In genomic region chr5:134918071-134918832, GRCm38 (mm10) we compare ENCODE assay signal across 8 mouse cellular contexts. TPM values are rescaled to one million over a fixed set of nuclear protein-coding genes. Genes with fewer than 3 reads are reported as not detected.
A peak's percentile ranks its signal among the peaks of the same experiment; 100 is the strongest.
DNase-seq lines count a peak whose midpoint lies in the region; ATAC-seq lines count a peak whose summit lies in the region.
"Had no signal": no experiment of that assay in that cellular context is flagged by ENCODE, and none has a peak within 500 bp of the region (broad histone marks: within the 10 kb centered on the region; RNA-seq: fewer than 3 reads in every experiment).

No protein-coding gene starts in this region.

- no peak overlapping the region for H3K27ac ChIP-seq in neural tube, embryonic 15.5 days (replicated peaks)
- H3K27ac ChIP-seq in intestine, embryonic 16.5 days (ENCODE audit: low read length): no peak overlapping the region
- peak overlapping the region; percentile 100 for H3K27ac ChIP-seq in liver, embryonic 16.5 days (ENCODE audit: low read length)
- H3K27ac ChIP-seq: heart, embryonic 13.5 days had no signal

- 54% methylated on average over 16 of the region's 16 CpGs for WGBS in neural tube, embryonic 15.5 days
- WGBS in intestine, embryonic 16.5 days: 49% methylated on average over 16 of the region's 16 CpGs
- 37% methylated on average over 16 of the region's 16 CpGs for WGBS in liver, embryonic 16.5 days (ENCODE audit: insufficient replicate concordance)

- H3K4me2 ChIP-seq in neural tube, embryonic 15.5 days: no peak overlapping the region
- H3K4me2 ChIP-seq in intestine, embryonic 16.5 days (ENCODE audit: low read depth, low read length): no peak overlapping the region
- peak overlapping the region; percentile 61 for H3K4me2 ChIP-seq in liver, embryonic 16.5 days (ENCODE audit: low read depth, low read length)
- H3K4me2 ChIP-seq: heart, embryonic 13.5 days had no signal

- no peaks in the 10 kb centered on the region for H3K9me3 ChIP-seq in neural tube, embryonic 15.5 days (replicated peaks)
- H3K9me3 ChIP-seq in intestine, embryonic 16.5 days (ENCODE audit: control insufficient read depth, low read length): no peaks in the 10 kb centered on the region
- no peaks in the 10 kb centered on the region for H3K9me3 ChIP-seq in liver, embryonic 16.5 days (replicated peaks; ENCODE audit: control insufficient read depth, low read length)
- H3K9me3 ChIP-seq: heart, embryonic 13.5 days had no signal

- H3K27me3 ChIP-seq in neural tube, embryonic 15.5 days (replicated peaks): no peaks in the 10 kb centered on the region
- no peaks in the 10 kb centered on the region for H3K27me3 ChIP-seq in intestine, embryonic 16.5 days (replicated peaks; ENCODE audit: control insufficient read depth, insufficient read depth, low read length)
- no peaks in the 10 kb centered on the region for H3K27me3 ChIP-seq in liver, embryonic 16.5 days (ENCODE audit: control insufficient read depth, insufficient read depth, low read depth, low read length)

- no peaks in the 10 kb centered on the region for H3K4me1 ChIP-seq in neural tube, embryonic 15.5 days
- no peaks in the 10 kb centered on the region for H3K4me1 ChIP-seq in intestine, embryonic 16.5 days (ENCODE audit: control insufficient read depth, insufficient read depth, low read length)
- H3K4me1 ChIP-seq in liver, embryonic 16.5 days (ENCODE audit: control insufficient read depth, low read depth, low read length): peaks cover 57% of the 10 kb centered on the region

- no peak overlapping the region for H3K9ac ChIP-seq in neural tube, embryonic 15.5 days (replicated peaks)
- H3K9ac ChIP-seq in intestine, embryonic 16.5 days (ENCODE audit: low read depth, low read length): no peak overlapping the region
- H3K9ac ChIP-seq in liver, embryonic 16.5 days (ENCODE audit: low read depth, low read length): peak overlapping the region; percentile 40
- H3K9ac ChIP-seq: heart, embryonic 13.5 days had no signal

- no peak overlapping the region for H3K4me3 ChIP-seq in neural tube, embryonic 15.5 days (replicated peaks)
- H3K4me3 ChIP-seq in intestine, embryonic 16.5 days (ENCODE audit: low read length): no peak overlapping the region
- H3K4me3 ChIP-seq in liver, embryonic 16.5 days (ENCODE audit: low read depth, low read length): peak overlapping the region; percentile 7; the same call in 1 of the 2 replicates
- H3K4me3 ChIP-seq: heart, embryonic 13.5 days had no signal

- no peaks in the 10 kb centered on the region for H3K36me3 ChIP-seq in neural tube, embryonic 15.5 days
- no peaks in the 10 kb centered on the region for H3K36me3 ChIP-seq in intestine, embryonic 16.5 days (ENCODE audit: control insufficient read depth, insufficient read depth, low read length)
- H3K36me3 ChIP-seq in liver, embryonic 16.5 days (ENCODE audit: control insufficient read depth, insufficient read depth): no peaks in the 10 kb centered on the region; the same call in 1 of the 2 replicates
- H3K36me3 ChIP-seq: heart, embryonic 13.5 days had no signal

- no peak for ATAC-seq in neural tube, embryonic 15.5 days (ENCODE audit: low FRiP score)
- peak; percentile 31 for ATAC-seq in intestine, embryonic 16.5 days
- no peak for ATAC-seq in liver, embryonic 16.5 days (ENCODE audit: low read depth)

- peak; percentile 44 for DNase-seq in neural tube, embryonic 10.5 days (ENCODE audit: extremely low spot score, low spot score)
- DNase-seq in adrenal gland, adult (ENCODE audit: inconsistent age in 2 of 2, low spot score in 1 of 2): peak; percentile 71 to 87
- peak; percentile 65 for DNase-seq in embryo, embryonic 11 days
- DNase-seq in spleen, postnatal 10 days (ENCODE audit: low spot score in 2 of 2): peak; percentile 87 to 94

RNA-seq across cellular contexts. Expression of gene Cldn13, which starts 2.9 kb away (rescaled TPM):
- polyA plus RNA-seq in neural tube, embryonic 15.5 days (2015; fragmentation: Nextera tagmentation; extraction: Ambion mirVana): not detected in 2 replicates
- 2.1 and 6.4 TPM in 2 replicates for polyA plus RNA-seq in intestine, embryonic 16.5 days (2015; fragmentation: Nextera tagmentation; extraction: Ambion mirVana)
- polyA plus RNA-seq in liver, embryonic 16.5 days (2015; fragmentation: Nextera tagmentation; extraction: Ambion mirVana): 258 and 277 TPM in 2 replicates

RNA-seq across cellular contexts. Expression of gene Tmem270, which starts 11.7 kb away (rescaled TPM):
- polyA plus RNA-seq in neural tube, embryonic 15.5 days (2015; fragmentation: Nextera tagmentation; extraction: Ambion mirVana): not detected in 2 replicates
- polyA plus RNA-seq in intestine, embryonic 16.5 days (2015; fragmentation: Nextera tagmentation; extraction: Ambion mirVana): not detected in 2 replicates
- 0.09 and 0.12 TPM in 2 replicates for polyA plus RNA-seq in liver, embryonic 16.5 days (2015; fragmentation: Nextera tagmentation; extraction: Ambion mirVana)
- polyA plus RNA-seq: heart, embryonic 13.5 days had no signal

RNA-seq across cellular contexts. Expression of gene Mettl27, which starts 13.9 kb away (rescaled TPM):
- 4.2 and 9.2 TPM in 2 replicates for polyA plus RNA-seq in neural tube, embryonic 15.5 days (2015; fragmentation: Nextera tagmentation; extraction: Ambion mirVana)
- 27.2 TPM in 2 replicates for polyA plus RNA-seq in intestine, embryonic 16.5 days (2015; fragmentation: Nextera tagmentation; extraction: Ambion mirVana)
- polyA plus RNA-seq in liver, embryonic 16.5 days (2015; fragmentation: Nextera tagmentation; extraction: Ambion mirVana): 20.8 and 25.3 TPM in 2 replicates

RNA-seq across cellular contexts. Expression of gene Cldn4, which starts 28.5 kb away (rescaled TPM):
- polyA plus RNA-seq in neural tube, embryonic 15.5 days (2015; fragmentation: Nextera tagmentation; extraction: Ambion mirVana): 0.13 and 10.1 TPM in 2 replicates
- 48.7 and 54.2 TPM in 2 replicates for polyA plus RNA-seq in intestine, embryonic 16.5 days (2015; fragmentation: Nextera tagmentation; extraction: Ambion mirVana)
- 0.28 and 0.71 TPM in 2 replicates for polyA plus RNA-seq in liver, embryonic 16.5 days (2015; fragmentation: Nextera tagmentation; extraction: Ambion mirVana)

Comparison
In these comparisons a context has a peak if more than half of its experiments do, and no peak if none do; other contexts are left out.
1. RNA of gene Cldn13, which starts 2.9 kb away (polyA plus RNA-seq): 258 to 277 TPM in liver, embryonic 16.5 days; 2.1 to 6.4 TPM in intestine, embryonic 16.5 days and not detected in neural tube, embryonic 15.5 days; every median in the first group is over 10 times any median in the second.
2. Peak in every context shown above with its lines, with median percentiles within 50 percentile points of each other: DNase-seq.